Mouse (Mus musculus): ENCODE measurements around the gene Neo1. TPM values are rescaled to one million over a fixed set of nuclear protein-coding genes. Genes with fewer than 3 reads are reported as not detected.
A peak's percentile ranks its signal among the peaks of the same experiment; 100 is the strongest.

Gene Neo1
- total RNA-seq, 2 experiments from 2014 or later = 77.4 to 80.4 TPM

GRCm38 (mm10) chr9:58876946-58877625 is 159.2 kb downstream of the Neo1 start:
- DNase-seq (ENCODE audit: low spot score in 2 of 2) = no peak

GRCm38 (mm10) chr9:58875439-58875838 is 160.8 kb downstream of the Neo1 start:
- DNase-seq (ENCODE audit: low spot score in 2 of 2) = no peak
- intact Hi-C loops (cut with DNase I) = no loop called here

More at GRCm38 (mm10) chr9:58876946-58877625, 159.2 kb downstream of the Neo1 start:
- intact Hi-C loops (cut with DNase I) = no loop called here

DNA sequence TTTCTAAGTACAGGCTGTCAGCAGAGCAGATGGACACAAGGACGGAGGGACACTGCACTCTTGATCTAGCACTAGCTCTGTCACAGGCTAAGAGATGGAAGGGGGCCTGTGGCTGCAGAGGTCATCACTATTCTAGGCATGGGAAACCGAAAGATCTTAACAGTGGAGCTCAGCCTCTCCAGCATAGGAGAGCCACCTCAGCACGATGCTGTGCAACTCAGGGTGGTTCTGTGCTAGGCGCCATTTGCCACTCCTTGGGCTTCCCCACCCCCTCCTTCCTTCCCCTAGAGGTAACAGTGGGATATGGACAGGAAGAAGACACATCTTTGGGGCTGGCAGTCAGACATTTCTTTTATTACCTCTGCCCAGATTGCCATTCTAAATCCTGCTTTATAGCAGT is 161.9 kb downstream of the Neo1 start:
- intact Hi-C loops (cut with DNase I) = loop anchor here (5.0 kb wide), 3 partner anchors 162 to 337 kb away; no protein-coding TSS in a partner anchor
- DNase-seq (ENCODE audit: low spot score in 2 of 2) = no peak

- DNase-seq (ENCODE audit: low spot score in 2 of 2) = peak; percentile 69 to 77
- intact Hi-C loops (cut with DNase I) = loop anchor here (5.0 kb wide), 3 partner anchors 161 to 336 kb away; no protein-coding TSS in a partner anchor
Measured at GRCm38 (mm10) chr9:58873541-58874324, 162.5 kb downstream of the Neo1 start.

DNA sequence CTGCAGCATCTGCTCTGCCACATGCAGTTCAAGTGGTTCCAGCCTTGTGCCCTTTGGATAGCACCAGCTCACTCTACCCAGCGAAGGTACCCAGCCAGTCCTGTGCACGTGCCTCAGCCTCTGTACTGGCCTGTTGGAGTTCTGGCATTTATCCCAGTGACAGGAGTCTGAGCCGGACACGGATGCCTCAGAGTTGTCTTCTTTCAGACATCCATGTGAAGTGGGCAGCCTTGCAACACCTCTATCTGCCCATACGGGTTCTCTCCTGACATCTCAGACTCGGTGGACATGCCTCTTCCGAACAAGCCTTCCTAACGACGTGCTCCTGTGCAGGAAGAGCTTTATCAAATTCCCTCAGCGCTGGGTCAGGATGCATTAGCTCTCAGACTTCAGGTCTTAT is 165.1 kb downstream of the Neo1 start:
- intact Hi-C loops (cut with DNase I) = loop anchor here (5.0 kb wide), 3 partner anchors 159 to 334 kb away; no protein-coding TSS in a partner anchor
- DNase-seq (ENCODE audit: low spot score in 2 of 2) = no peak

DNA sequence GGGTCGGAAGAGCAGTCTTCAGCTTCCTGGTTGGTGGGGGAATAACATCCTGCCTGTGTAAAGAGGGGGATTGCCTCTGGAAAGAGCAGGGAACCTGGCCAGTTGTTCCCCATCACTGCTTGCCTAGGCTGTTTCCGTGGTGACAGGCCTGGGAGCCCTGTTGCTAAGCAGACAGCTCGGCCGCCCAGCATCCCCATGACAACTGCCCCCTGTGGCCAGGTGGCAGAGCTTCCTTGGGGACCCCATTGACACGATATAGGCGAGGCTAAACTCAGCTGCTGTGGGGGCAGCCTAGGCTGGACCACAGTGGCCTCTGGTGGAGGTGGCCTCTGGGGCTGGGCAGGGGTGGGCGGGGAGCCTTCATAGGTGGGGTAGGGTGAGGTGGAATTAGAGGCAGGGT is 172.4 kb downstream of the Neo1 start:
- DNase-seq (ENCODE audit: low spot score in 2 of 2) = peak in 1 of 2 experiments; percentile 19
- intact Hi-C loops (cut with DNase I) = no loop called here

DNA sequence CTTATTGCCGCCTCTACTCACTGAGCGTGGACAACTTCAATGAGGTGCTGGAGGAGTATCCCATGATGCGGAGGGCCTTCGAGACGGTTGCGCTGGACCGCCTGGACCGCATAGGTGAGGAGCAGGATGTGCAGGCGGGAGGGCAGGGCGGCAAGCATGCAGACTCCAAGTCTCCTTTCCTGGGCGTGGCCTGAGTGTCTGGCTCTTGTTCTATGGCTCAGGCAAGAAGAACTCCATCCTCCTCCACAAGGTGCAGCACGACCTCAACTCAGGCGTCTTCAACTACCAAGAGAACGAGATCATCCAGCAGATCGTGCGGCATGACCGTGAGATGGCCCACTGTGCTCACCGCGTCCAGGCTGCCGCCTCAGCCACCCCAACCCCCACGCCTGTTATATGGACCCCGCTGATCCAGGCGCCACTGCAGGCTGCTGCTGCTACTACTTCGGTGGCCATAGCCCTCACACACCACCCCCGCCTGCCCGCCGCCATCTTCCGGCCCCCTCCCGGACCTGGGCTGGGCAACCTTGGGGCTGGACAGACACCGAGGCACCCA is 177.1 kb downstream of the Neo1 start:
- intact Hi-C loops (cut with DNase I) = no loop called here
- DNase-seq (ENCODE audit: low spot score in 2 of 2) = no peak

DNA sequence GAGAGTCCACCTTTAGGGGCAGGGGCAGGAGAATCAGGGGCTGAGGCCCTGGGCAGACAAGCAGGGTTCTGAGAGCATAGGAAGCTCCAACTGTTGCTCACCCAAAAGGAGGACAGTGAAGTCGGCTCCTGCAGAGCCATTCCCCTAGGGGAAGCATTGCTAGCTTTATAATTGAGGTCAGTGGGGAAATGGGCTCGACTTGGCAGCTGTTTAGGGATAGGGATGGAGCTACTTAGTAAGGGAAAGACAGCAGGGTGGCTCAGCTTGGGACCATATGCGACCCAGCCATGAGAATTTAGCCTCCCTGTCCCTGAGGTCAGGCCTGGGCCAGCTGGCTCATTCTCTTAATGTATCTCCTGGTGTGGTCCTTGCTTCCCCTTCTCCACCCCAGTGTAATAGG is 181.3 kb downstream of the Neo1 start:
- intact Hi-C loops (cut with DNase I) = no loop called here
- no peak for DNase-seq (ENCODE audit: low spot score in 2 of 2)

GRCm38 (mm10) chr9:58849576-58850315 is 186.5 kb downstream of the Neo1 start:
- DNase-seq (ENCODE audit: low spot score in 2 of 2) = no peak
- intact Hi-C loops (cut with DNase I) = no loop called here

DNA sequence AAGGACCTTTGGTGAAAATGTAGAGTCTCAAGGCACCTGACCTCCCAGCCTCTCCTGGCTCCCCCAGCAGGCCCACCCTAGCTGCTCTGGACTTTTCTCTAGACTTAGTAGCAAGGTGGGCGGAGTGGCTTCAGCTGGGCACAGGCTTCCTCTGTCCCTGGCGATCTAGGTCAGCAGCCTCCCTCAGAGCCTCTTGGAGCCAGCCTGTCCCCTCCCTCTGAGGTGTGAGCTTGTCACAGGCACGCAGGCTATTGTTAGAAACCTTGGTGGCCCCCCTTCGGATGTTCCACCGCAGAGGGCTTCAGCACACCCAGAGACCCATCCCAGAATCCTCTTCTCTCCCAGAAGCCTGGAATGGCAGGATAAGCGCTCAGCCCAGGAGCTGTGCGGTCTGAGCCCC is 188.6 kb downstream of the Neo1 start:
- intact Hi-C loops (cut with DNase I) = no loop called here
- DNase-seq (ENCODE audit: low spot score in 2 of 2) = no peak

DNA sequence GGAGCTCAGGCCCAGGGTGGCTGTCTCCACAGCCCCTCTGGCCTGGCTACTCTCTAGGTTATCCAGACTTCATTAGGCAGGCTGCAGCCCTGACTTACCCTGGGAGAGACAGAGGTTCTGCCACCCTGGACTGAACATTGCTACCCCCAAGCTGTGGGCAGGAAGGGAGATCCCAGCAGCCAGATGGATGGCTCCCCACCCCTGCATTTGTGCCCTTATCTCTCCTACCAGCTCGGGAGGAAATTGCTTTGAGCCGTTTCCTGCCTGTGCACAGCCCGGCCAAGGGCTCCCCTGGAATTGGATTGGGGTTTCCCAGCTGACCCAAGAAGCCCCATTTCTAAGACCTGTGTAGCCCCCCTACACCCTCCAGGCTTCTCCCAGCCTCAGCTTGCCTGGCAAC is 189.2 kb downstream of the Neo1 start:
- intact Hi-C loops (cut with DNase I) = no loop called here
- DNase-seq (ENCODE audit: low spot score in 2 of 2) = no peak

- DNase-seq (ENCODE audit: low spot score in 2 of 2) = no peak
- intact Hi-C loops (cut with DNase I) = no loop called here
Measured at GRCm38 (mm10) chr9:58844597-58844996, 191.6 kb downstream of the Neo1 start.

- no peak for DNase-seq (ENCODE audit: low spot score in 2 of 2)
- intact Hi-C loops (cut with DNase I) = no loop called here
Measured at GRCm38 (mm10) chr9:58841655-58842054, 194.6 kb downstream of the Neo1 start.

- intact Hi-C loops (cut with DNase I) = no loop called here
- DNase-seq (ENCODE audit: low spot score in 2 of 2) = no peak
Measured at GRCm38 (mm10) chr9:58838504-58838903, 197.7 kb downstream of the Neo1 start.

GRCm38 (mm10) chr9:58837174-58837573 is 199.1 kb downstream of the Neo1 start:
- intact Hi-C loops (cut with DNase I) = no loop called here
- DNase-seq (ENCODE audit: low spot score in 2 of 2) = no peak

- no peak for DNase-seq (ENCODE audit: low spot score in 2 of 2)
- intact Hi-C loops (cut with DNase I) = no loop called here
Measured at GRCm38 (mm10) chr9:58832939-58833338, 203.3 kb downstream of the Neo1 start.

GRCm38 (mm10) chr9:58829627-58830026 is 206.6 kb downstream of the Neo1 start:
- intact Hi-C loops (cut with DNase I) = no loop called here
- DNase-seq (ENCODE audit: low spot score in 2 of 2) = no peak

All from left cerebral cortex, postnatal 25 days (tissue).